Mouse (Mus musculus): ENCODE measurements around the gene Rfx8. TPM values are rescaled to one million over a fixed set of nuclear protein-coding genes. Genes with fewer than 3 reads are reported as not detected.

Gene Rfx8
- total RNA-seq (2021): under 1 TPM; 0.20 to 0.26 TPM
- polyA plus RNA-seq (2012; rRNA removed): 0.35 and 0.47 TPM in 2 replicates
- long read RNA-seq: 0 reads

- H3K36me3 ChIP-seq (ENCODE audit: control insufficient read depth, insufficient read depth, low read length): no peaks in the 10 kb centered on the region; the same call in 1 of the 2 replicates
- H3K79me2 ChIP-seq (replicated peaks; ENCODE audit: control insufficient read depth, insufficient read depth, low read length): no peaks in the 10 kb centered on the region
- 13% methylated on average over 42 of the region's 42 CpGs for WGBS
- DNase-seq: no peak
- peak within 1 kb of the TSS; percentile 53 for H3K27ac ChIP-seq
- intact Hi-C loops (cut with DNase I): no loop called here
- H3K9ac ChIP-seq (ENCODE audit: low read depth, low read length): peak within 1 kb of the TSS; percentile 55
- peaks cover 7% of the 10 kb centered on the region for H3K4me1 ChIP-seq (ENCODE audit: control insufficient read depth, insufficient read depth, low read length)
- no peak for TF ChIP-seq EP300 (IDR thresholded peaks at IDR 0.05; ENCODE audit: insufficient read depth, low read depth, low read length)
- TF ChIP-seq POLR2A (IDR thresholded peaks at IDR 0.05; ENCODE audit: insufficient read depth, low read depth, low read length): no peak
- no peak for TF ChIP-seq CTCF (IDR thresholded peaks at IDR 0.05)
- no peaks in the 10 kb centered on the region for H3K27me3 ChIP-seq (ENCODE audit: control insufficient read depth, insufficient read depth, low read length)
- H3K4me3 ChIP-seq: peak within 1 kb of the TSS; percentile 48
These were observed at the start of gene Rfx8 for GRCm38 (mm10) chr1:39720632-39721350. Gene Rfx8 (minus strand): TSS chr1:39720997.

- TF ChIP-seq POLR2A (IDR thresholded peaks at IDR 0.05; ENCODE audit: insufficient read depth, low read depth, low read length) (no peak), CTCF (IDR thresholded peaks at IDR 0.05) (no peak)
- Histone ChIP-seq H3K4me3 (no peak overlapping the region), H3K36me3 (ENCODE audit: control insufficient read depth, insufficient read depth, low read length) (no peaks in the 10 kb centered on the region), H3K27ac (peak overlapping the region; percentile 23; the same call in 1 of the 2 replicates), H3K9ac (ENCODE audit: low read depth, low read length) (no peak overlapping the region), H3K4me1 (ENCODE audit: control insufficient read depth, insufficient read depth, low read length) (peaks cover 4% of the 10 kb centered on the region), H3K79me2 (replicated peaks; ENCODE audit: control insufficient read depth, insufficient read depth, low read length) (no peaks in the 10 kb centered on the region), H3K27me3 (ENCODE audit: control insufficient read depth, insufficient read depth, low read length) (no peaks in the 10 kb centered on the region)
- 60% methylated on average over 5 of the region's 5 CpGs for WGBS
- intact Hi-C loops (cut with DNase I): no loop called here
- no peak for DNase-seq
These were observed 49.6 kb upstream of the Rfx8 start for GRCm38 (mm10) chr1:39770436-39770835.

GRCm38 (mm10) chr1:39768017-39768416, 47.2 kb upstream of the Rfx8 start:
- Histone ChIP-seq H3K79me2 (replicated peaks; ENCODE audit: control insufficient read depth, insufficient read depth, low read length) (no peaks in the 10 kb centered on the region), H3K9ac (ENCODE audit: low read depth, low read length) (no peak overlapping the region), H3K36me3 (ENCODE audit: control insufficient read depth, insufficient read depth, low read length) (no peaks in the 10 kb centered on the region), H3K27ac (no peak overlapping the region), H3K27me3 (ENCODE audit: control insufficient read depth, insufficient read depth, low read length) (no peaks in the 10 kb centered on the region), H3K4me1 (ENCODE audit: control insufficient read depth, insufficient read depth, low read length) (peaks cover 4% of the 10 kb centered on the region), H3K4me3 (no peak overlapping the region)
- no peak for DNase-seq
- intact Hi-C loops (cut with DNase I): no loop called here
- TF ChIP-seq POLR2A (IDR thresholded peaks at IDR 0.05; ENCODE audit: insufficient read depth, low read depth, low read length) (no peak), CTCF (IDR thresholded peaks at IDR 0.05) (no peak), EP300 (IDR thresholded peaks at IDR 0.05; ENCODE audit: insufficient read depth, low read depth, low read length) (no peak)
- 88% methylated on average over 3 of the region's 3 CpGs for WGBS

GRCm38 (mm10) chr1:39765854-39766493, 45.2 kb upstream of the Rfx8 start:
- 55% methylated on average over 7 of the region's 7 CpGs for WGBS
- H3K36me3 ChIP-seq (ENCODE audit: control insufficient read depth, insufficient read depth, low read length): no peaks in the 10 kb centered on the region
- peaks cover 9% of the 10 kb centered on the region for H3K4me1 ChIP-seq (ENCODE audit: control insufficient read depth, insufficient read depth, low read length)
- TF ChIP-seq EP300 (IDR thresholded peaks at IDR 0.05; ENCODE audit: insufficient read depth, low read depth, low read length) (no peak), POLR2A (IDR thresholded peaks at IDR 0.05; ENCODE audit: insufficient read depth, low read depth, low read length) (no peak), CTCF (IDR thresholded peaks at IDR 0.05) (no peak)
- no peaks in the 10 kb centered on the region for H3K27me3 ChIP-seq (ENCODE audit: control insufficient read depth, insufficient read depth, low read length)
- no peak overlapping the region for H3K4me3 ChIP-seq
- no peaks in the 10 kb centered on the region for H3K79me2 ChIP-seq (replicated peaks; ENCODE audit: control insufficient read depth, insufficient read depth, low read length)
- intact Hi-C loops (cut with DNase I): no loop called here
- H3K27ac ChIP-seq: no peak overlapping the region
- no peak for DNase-seq
- H3K9ac ChIP-seq (ENCODE audit: low read depth, low read length): no peak overlapping the region

- 2% methylated on average over 10 of the region's 10 CpGs for WGBS
- H3K36me3 ChIP-seq (ENCODE audit: control insufficient read depth, insufficient read depth, low read length): no peaks in the 10 kb centered on the region
- TF ChIP-seq POLR2A (IDR thresholded peaks at IDR 0.05; ENCODE audit: insufficient read depth, low read depth, low read length): no peak
- 0 out of 2 replicates have a peak, but pooled peaks have one; percentile 56 for TF ChIP-seq EP300 (IDR thresholded peaks at IDR 0.05; ENCODE audit: insufficient read depth, low read depth, low read length)
- peak; percentile 35; the same call in 1 of the 2 replicates for TF ChIP-seq CTCF (IDR thresholded peaks at IDR 0.05)
These were observed 41.2 kb upstream of the Rfx8 start for GRCm38 (mm10) chr1:39762025-39762370.

More at GRCm38 (mm10) chr1:39762025-39762370, 41.2 kb upstream of the Rfx8 start:
- Histone ChIP-seq H3K79me2 (replicated peaks; ENCODE audit: control insufficient read depth, insufficient read depth, low read length) (no peaks in the 10 kb centered on the region), H3K4me3 (peak overlapping the region; percentile 28), H3K27ac (peak overlapping the region; percentile 83), H3K9ac (ENCODE audit: low read depth, low read length) (peak overlapping the region; percentile 57; the same call in 1 of the 2 replicates), H3K27me3 (ENCODE audit: control insufficient read depth, insufficient read depth, low read length) (no peaks in the 10 kb centered on the region), H3K4me1 (ENCODE audit: control insufficient read depth, insufficient read depth, low read length) (peaks cover 22% of the 10 kb centered on the region)
- intact Hi-C loops (cut with DNase I): loop anchor here (1.0 kb wide), 1 partner anchor 173 kb away; no protein-coding TSS in a partner anchor
- peak; percentile 74 to 87 for DNase-seq
